Mouse (Mus musculus): Measurements from ENCODE around the gene Tnrc6c. TPM values are rescaled to one million over a fixed set of nuclear protein-coding genes. Genes with fewer than 3 reads are reported as not detected.

Gene Tnrc6c
- polyA plus RNA-seq, 1 experiment from 2014 or later: 10.5 TPM

DNA sequence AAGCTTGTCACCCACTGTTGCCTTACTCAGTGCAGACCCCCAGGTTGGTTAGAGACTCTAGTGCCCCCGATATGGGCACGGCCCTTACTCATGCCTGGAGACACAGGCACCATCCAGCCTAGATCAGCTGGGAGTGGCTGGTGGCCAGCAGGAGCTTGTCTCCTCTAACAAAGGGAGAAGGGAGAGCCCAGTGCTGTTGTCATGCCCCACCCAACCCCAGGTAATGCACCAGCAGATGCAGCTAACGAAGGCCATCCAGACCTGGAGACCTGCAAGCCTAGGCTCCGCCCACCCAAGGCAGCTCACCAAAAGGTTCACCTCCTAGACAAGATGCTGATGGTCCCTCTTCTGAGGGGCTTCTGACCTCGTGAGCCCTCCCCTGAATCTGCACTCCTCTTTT is 111.3 kb downstream of the Tnrc6c start:
- Histone ChIP-seq H3K4me2 (no peak overlapping the region), H3K4me1 (peaks cover 14% of the 10 kb centered on the region; the same call in 1 of the 2 replicates), H3K36me3 (peaks cover 60% of the 10 kb centered on the region), H3K4me3 (replicated peaks) (no peak overlapping the region), H3K9me3 (replicated peaks) (no peaks in the 10 kb centered on the region), H3K27me3 (no peaks in the 10 kb centered on the region), H3K9ac (no peak overlapping the region), H3K27ac (no peak overlapping the region)
- 86% methylated on average over 5 of the region's 5 CpGs for WGBS
- no peak for ATAC-seq (replicated peaks; ENCODE audit: low FRiP score)

DNA sequence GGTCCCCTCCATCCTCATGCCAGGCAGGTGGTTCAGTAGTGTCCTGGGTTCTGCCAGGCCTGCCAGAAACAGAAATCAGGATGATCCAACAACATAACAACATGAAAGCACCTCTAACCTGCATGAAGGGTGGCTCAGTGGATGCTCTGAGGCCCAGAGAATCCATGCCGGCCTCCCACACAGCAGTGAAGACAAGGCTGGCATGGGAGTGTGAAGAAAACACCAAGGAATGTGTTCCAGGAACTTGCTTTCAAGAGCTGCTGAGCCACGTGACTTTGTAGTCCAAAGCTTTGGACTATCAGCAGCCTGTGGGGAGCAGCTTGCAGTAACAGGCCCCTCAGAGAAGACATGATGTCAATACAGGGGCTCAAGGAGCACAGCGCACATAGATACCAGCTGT is 112.2 kb downstream of the Tnrc6c start:
- 0 out of 2 replicates have a peak overlapping the region, but pooled peaks have one; percentile 27 for H3K27ac ChIP-seq
- WGBS: 82% methylated on average over 3 of the region's 3 CpGs
- H3K4me1 ChIP-seq: peaks cover 18% of the 10 kb centered on the region; the same call in 1 of the 2 replicates
- H3K4me3 ChIP-seq (replicated peaks): no peak overlapping the region
- no peaks in the 10 kb centered on the region for H3K9me3 ChIP-seq (replicated peaks)
- no peak overlapping the region for H3K9ac ChIP-seq
- H3K36me3 ChIP-seq: peaks cover 54% of the 10 kb centered on the region
- H3K27me3 ChIP-seq: no peaks in the 10 kb centered on the region
- ATAC-seq (replicated peaks; ENCODE audit: low FRiP score): no peak
- no peak overlapping the region for H3K4me2 ChIP-seq

DNA sequence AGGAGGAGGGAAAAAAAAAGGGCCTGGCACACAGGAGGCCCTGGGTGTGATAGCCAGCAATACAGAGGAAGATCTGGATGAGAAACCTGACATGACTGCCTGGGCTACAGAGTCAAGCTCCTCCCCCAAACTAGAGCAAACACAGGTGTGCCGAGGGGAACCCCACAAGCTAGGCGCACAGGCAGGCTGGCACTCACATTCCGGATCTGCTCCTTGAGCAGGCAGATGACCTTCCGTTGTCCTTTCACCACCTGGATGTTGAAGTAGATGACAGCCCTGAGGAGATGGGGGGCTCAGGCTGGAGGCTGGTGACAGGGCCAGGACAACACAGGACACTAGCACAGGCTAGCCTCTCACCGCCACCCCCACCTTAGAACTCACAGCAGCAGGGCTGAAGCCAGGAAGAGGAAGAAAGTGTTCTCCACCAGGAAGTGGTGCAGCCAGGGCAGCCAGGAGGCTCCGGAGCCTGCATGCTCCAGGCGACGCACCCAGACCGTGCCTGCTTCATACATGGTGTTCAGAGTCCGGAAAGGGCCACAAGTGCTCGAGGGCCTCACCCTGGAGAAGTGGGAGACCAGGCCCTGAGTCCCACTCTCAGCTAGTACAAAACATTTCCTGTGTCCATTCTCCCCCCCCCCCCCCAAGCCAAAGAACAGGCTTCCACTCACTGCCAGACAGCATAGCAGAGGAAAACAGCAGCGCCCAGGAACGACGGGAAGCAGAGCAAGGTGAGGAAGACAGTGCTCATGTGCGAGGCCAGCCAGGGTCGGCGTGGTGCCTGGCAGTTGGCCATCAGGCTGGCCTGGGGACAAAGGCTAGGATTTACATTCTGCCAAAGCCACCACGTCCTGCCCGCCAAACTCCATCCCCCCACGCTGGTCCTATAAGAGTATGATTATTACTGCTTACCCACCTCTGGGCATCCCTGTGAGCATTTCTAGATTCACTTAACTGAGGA is 114.9 kb downstream of the Tnrc6c start:
- Histone ChIP-seq H3K27me3 (no peaks in the 10 kb centered on the region), H3K4me3 (replicated peaks) (no peak overlapping the region), H3K9ac (no peak overlapping the region), H3K4me1 (peaks cover 18% of the 10 kb centered on the region; the same call in 1 of the 2 replicates), H3K27ac (0 out of 2 replicates have a peak overlapping the region, but pooled peaks have one; percentile 37), H3K36me3 (peaks cover 61% of the 10 kb centered on the region), H3K9me3 (replicated peaks) (no peaks in the 10 kb centered on the region), H3K4me2 (no peak overlapping the region)
- WGBS: 78% methylated on average over 20 of the region's 20 CpGs
- no peak for ATAC-seq (replicated peaks; ENCODE audit: low FRiP score)

DNA sequence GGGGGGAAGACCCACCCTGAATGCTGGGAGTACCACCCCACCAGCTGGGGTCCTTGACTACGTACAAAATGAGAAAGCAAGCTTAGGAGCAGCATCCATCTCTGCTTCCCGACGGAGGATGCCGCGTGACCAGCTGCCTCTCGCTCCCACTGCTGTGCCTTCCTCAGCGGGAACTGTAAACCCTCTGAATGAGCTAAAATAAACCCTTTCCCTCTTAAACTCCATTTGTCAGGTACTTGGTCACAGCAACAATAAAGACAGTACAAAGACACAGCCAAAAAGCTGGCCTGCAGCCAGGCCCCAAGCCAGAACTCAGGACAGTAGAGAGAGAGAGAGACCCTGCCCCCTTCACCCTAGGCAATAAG is 115.6 kb downstream of the Tnrc6c start:
- H3K4me2 ChIP-seq: no peak overlapping the region
- peaks cover 18% of the 10 kb centered on the region; the same call in 1 of the 2 replicates for H3K4me1 ChIP-seq
- no peaks in the 10 kb centered on the region for H3K27me3 ChIP-seq
- peaks cover 61% of the 10 kb centered on the region for H3K36me3 ChIP-seq
- H3K9me3 ChIP-seq (replicated peaks): no peaks in the 10 kb centered on the region
- 89% methylated on average over 7 of the region's 7 CpGs for WGBS
- ATAC-seq (replicated peaks; ENCODE audit: low FRiP score): no peak
- no peak overlapping the region for H3K27ac ChIP-seq
- H3K9ac ChIP-seq: no peak overlapping the region
- no peak overlapping the region for H3K4me3 ChIP-seq (replicated peaks)

DNA sequence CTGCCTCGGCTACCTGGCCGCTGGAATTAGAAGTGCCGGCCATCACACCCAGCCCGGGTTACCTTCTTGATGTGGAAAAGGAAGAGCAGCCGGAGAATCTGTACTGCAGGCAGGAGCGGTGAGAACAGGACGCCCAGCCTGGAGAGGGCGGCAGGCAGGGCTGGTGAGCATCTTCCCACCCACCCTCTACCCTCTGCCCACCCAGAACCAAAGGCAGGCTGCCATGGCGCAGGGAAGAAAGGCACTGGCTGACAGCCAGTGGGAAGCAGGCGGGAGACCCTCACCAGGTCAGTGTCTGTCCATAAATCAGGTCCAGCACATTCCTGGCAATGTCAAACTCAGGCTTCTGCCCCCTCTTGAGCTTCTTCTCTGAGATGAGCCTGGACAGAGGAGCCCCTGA is 116.3 kb downstream of the Tnrc6c start:
- Histone ChIP-seq H3K27ac (no peak overlapping the region), H3K9me3 (replicated peaks) (no peaks in the 10 kb centered on the region), H3K9ac (no peak overlapping the region), H3K4me2 (no peak overlapping the region), H3K36me3 (peaks cover 61% of the 10 kb centered on the region), H3K27me3 (no peaks in the 10 kb centered on the region), H3K4me3 (replicated peaks) (no peak overlapping the region), H3K4me1 (peaks cover 18% of the 10 kb centered on the region; the same call in 1 of the 2 replicates)
- ATAC-seq (replicated peaks; ENCODE audit: low FRiP score): no peak
- 68% methylated on average over 10 of the region's 10 CpGs for WGBS

DNA sequence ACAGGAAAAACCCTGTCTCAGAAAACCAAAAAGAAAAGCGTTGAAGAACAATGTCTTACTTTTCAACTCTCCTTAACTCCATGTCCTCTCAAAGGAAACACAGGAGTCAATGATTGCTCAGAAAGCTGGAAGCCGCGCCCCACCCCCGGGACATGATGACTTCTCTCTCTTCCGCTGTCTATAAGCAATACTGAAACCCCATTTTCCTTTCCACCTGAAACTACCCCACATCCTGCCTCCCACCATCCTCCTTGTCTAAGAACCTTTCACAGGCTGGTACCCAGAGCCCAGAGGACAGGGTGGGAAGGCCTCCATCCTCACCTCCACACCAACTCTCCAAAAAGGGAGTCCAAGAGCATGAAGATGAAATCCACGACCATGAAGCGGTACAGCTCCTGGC is 118.3 kb downstream of the Tnrc6c start:
- H3K9ac ChIP-seq: no peak overlapping the region
- H3K27me3 ChIP-seq: no peaks in the 10 kb centered on the region
- H3K27ac ChIP-seq: no peak overlapping the region
- H3K4me3 ChIP-seq (replicated peaks): no peak overlapping the region
- no peak for ATAC-seq (replicated peaks; ENCODE audit: low FRiP score)
- WGBS: 96% methylated on average over 7 of the region's 7 CpGs
- no peaks in the 10 kb centered on the region for H3K9me3 ChIP-seq (replicated peaks)
- peaks cover 58% of the 10 kb centered on the region for H3K36me3 ChIP-seq
- H3K4me2 ChIP-seq: no peak overlapping the region
- H3K4me1 ChIP-seq: peaks cover 13% of the 10 kb centered on the region; the same call in 1 of the 2 replicates

DNA sequence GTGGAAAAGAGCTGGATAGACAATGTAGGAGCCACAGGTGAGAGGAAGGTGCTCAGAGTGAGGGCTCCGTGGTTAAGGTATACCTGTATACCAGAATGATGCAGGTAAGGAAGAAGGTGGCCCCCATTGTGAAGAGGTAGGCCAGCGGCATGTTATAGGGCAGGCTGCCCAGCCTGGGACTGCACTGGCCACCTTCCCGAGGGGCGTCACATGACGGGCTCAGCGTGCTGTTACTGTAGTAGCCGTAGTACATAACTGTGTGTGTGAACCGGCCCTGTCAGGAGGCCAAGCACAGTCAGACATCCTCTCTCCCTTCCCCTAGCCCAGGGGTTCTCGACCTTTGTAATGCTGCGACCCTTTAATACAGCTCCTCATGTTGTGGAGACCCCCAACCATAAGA is 120.8 kb downstream of the Tnrc6c start:
- no peaks in the 10 kb centered on the region for H3K27me3 ChIP-seq
- H3K4me2 ChIP-seq: no peak overlapping the region
- 91% methylated on average over 10 of the region's 10 CpGs for WGBS
- no peak overlapping the region for H3K27ac ChIP-seq
- H3K4me3 ChIP-seq (replicated peaks): no peak overlapping the region
- no peaks in the 10 kb centered on the region for H3K9me3 ChIP-seq (replicated peaks)
- H3K36me3 ChIP-seq: peaks cover 62% of the 10 kb centered on the region
- no peak for ATAC-seq (replicated peaks; ENCODE audit: low FRiP score)
- no peak overlapping the region for H3K9ac ChIP-seq
- peaks cover 30% of the 10 kb centered on the region for H3K4me1 ChIP-seq

DNA sequence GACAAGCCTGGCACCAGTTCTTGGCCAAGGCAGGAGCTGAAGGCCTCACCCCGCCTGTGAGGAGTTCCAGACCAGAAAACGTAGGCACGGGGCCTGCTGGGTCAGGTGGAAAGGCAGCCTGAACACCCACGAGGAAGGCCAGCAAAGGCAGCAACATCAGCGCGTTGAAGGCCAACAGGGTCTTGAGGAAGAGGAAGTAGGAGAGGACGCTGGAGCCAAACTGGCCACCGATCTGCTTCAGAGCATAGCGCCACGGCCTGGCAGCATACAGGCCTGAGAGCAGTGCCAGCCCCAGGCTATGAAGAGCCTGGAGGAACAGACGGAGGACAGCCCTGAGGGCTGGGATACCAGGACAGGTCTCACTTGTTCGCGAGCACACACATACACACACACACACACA is 121.5 kb downstream of the Tnrc6c start:
- 85% methylated on average over 13 of the region's 13 CpGs for WGBS
- no peak for ATAC-seq (replicated peaks; ENCODE audit: low FRiP score)
- H3K36me3 ChIP-seq: peaks cover 62% of the 10 kb centered on the region

DNA sequence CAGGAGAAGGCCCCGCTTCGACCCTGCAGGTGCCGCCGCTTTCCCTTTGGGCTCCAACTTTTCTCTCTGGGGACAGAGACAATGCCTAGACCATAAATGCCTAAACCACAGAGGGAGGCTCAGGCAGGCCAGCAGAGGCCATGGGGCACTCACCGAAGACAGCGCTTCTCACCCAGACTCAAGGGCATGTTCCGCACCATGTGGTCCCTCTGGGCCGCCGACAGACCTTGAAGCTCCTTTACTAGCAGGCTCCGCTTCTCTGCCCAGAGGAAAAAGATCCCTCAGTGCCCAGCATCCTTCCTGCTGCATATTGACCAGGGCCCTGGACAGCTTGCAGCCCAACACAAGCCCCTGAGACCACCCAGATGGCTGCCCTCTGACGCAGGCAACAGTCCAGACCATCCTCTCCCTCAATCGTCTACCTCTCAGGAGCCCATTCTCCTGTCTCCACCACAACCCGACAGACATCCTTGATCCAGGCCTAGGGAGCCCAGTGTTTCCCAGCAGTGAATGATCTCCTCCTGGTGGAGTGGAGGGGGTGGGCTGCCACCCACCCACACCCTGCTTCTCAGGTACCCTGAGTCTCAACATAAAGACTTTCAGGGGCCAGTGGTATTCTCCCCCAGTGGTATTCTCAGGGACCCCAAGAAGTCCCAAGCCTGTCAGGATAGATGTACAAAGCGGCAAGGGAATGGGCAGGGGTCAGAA is 122.2 kb downstream of the Tnrc6c start:
- Histone ChIP-seq H3K27me3 (no peaks in the 10 kb centered on the region), H3K9ac (no peak overlapping the region), H3K4me3 (replicated peaks) (no peak overlapping the region), H3K27ac (no peak overlapping the region), H3K9me3 (replicated peaks) (no peaks in the 10 kb centered on the region), H3K36me3 (peaks cover 59% of the 10 kb centered on the region), H3K4me2 (no peak overlapping the region), H3K4me1 (peaks cover 38% of the 10 kb centered on the region)
- no peak for ATAC-seq (replicated peaks; ENCODE audit: low FRiP score)
- WGBS: 93% methylated on average over 14 of the region's 14 CpGs

More for the DNA sequence above, 121.5 kb downstream of the Tnrc6c start:
- H3K9ac ChIP-seq: no peak overlapping the region
- no peaks in the 10 kb centered on the region for H3K9me3 ChIP-seq (replicated peaks)
- peaks cover 33% of the 10 kb centered on the region for H3K4me1 ChIP-seq
- H3K4me3 ChIP-seq (replicated peaks): no peak overlapping the region
- no peaks in the 10 kb centered on the region for H3K27me3 ChIP-seq
- no peak overlapping the region for H3K27ac ChIP-seq
- no peak overlapping the region for H3K4me2 ChIP-seq

DNA sequence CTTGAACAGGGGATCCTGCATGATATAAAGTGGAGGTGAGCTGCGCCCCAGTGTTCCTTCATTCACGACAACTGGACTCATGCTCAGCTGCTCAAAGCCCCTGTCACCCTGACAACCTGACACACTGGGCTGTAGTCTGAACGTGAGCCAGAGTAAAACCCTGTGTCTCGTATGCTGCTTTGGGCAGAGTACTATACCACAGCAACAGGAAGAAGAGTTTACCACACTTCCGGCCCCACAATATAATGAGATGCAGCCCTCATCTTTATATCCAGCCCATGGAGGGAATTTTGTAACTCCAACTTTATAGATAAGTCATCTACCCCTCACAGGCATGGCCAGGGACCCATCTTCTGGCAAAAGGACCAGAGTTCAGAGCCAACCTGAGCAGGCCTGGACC is 123.0 kb downstream of the Tnrc6c start:
- Histone ChIP-seq H3K27me3 (no peaks in the 10 kb centered on the region), H3K4me2 (no peak overlapping the region), H3K9me3 (replicated peaks) (no peaks in the 10 kb centered on the region), H3K27ac (no peak overlapping the region), H3K4me3 (replicated peaks) (no peak overlapping the region), H3K9ac (no peak overlapping the region), H3K36me3 (peaks cover 53% of the 10 kb centered on the region), H3K4me1 (peaks cover 47% of the 10 kb centered on the region)
- 86% methylated on average over 5 of the region's 5 CpGs for WGBS
- no peak for ATAC-seq (replicated peaks; ENCODE audit: low FRiP score)

DNA sequence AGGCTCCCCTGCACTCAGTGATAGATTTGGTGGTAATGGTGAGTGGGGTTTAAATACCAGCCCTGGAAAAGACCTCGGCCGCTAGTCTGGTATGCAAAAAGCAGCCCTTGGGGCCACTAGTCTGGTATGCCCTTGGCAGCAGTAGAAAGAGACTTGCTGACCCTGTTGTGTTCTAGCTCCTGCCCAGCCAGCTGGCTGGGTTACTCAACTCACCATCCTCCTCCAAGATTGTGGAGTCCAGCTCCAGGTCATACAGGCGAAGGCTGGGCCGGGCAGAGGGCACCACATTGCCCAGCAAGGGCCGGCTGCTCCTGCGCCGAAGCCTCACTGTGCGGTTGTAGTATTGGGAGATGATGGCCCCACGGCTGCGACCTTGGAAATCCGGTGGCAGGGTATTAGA is 123.9 kb downstream of the Tnrc6c start:
- Histone ChIP-seq H3K36me3 (peaks cover 46% of the 10 kb centered on the region), H3K4me2 (peak overlapping the region; percentile 99; the same call in 1 of the 2 replicates), H3K9me3 (replicated peaks) (no peaks in the 10 kb centered on the region), H3K9ac (no peak overlapping the region), H3K4me3 (replicated peaks) (no peak overlapping the region), H3K27ac (no peak overlapping the region), H3K27me3 (0 out of 2 replicates have a peak, but pooled peaks cover 2% of the 10 kb centered on the region), H3K4me1 (peaks cover 56% of the 10 kb centered on the region)
- no peak for ATAC-seq (replicated peaks; ENCODE audit: low FRiP score)
- WGBS: 92% methylated on average over 11 of the region's 11 CpGs

DNA sequence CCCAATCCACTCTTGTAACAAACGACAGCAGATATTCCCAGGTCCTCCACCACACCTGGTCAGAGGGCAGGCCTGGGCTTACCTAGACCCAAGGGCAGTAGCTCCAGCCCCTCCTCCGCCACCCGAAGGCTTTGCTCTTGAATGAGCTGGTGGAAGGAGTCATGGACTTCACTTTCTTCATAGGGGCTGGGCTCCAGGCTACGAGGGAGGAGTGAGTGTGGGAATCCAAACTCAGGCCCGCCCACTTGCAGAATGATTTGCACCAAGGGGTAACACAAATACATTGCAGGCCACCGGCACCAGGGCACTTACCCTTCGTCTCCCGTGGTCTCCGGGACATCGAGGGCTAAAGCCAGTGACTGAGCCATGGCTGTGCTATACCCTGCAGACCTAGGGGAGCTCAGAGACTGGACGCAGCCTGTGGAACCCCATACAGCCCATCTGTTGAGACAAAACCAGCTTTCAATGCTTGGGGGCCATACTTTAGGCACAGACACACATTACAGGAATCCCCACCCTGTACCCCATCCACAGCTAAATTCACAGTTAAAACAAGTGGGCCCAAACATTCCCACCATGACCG is 124.9 kb downstream of the Tnrc6c start:
- 0 out of 2 replicates have a peak, but pooled peaks cover 6% of the 10 kb centered on the region for H3K27me3 ChIP-seq
- peak overlapping the region; percentile 97 for H3K27ac ChIP-seq
- H3K4me2 ChIP-seq: peak overlapping the region; percentile 99
- peak overlapping the region; percentile 61 for H3K4me3 ChIP-seq (replicated peaks)
- no peak for ATAC-seq (replicated peaks; ENCODE audit: low FRiP score)
- peaks cover 37% of the 10 kb centered on the region for H3K36me3 ChIP-seq
- peaks cover 64% of the 10 kb centered on the region for H3K4me1 ChIP-seq
- H3K9me3 ChIP-seq (replicated peaks): no peaks in the 10 kb centered on the region
- H3K9ac ChIP-seq: peak overlapping the region; percentile 54
- 29% methylated on average over 12 of the region's 12 CpGs for whole genome bisulfite sequencing
